Mouse (Mus musculus): ENCODE measurements around the gene Supt20. TPM values are rescaled to one million over a fixed set of nuclear protein-coding genes. Genes with fewer than 3 reads are reported as not detected.
A peak's percentile ranks its signal among the peaks of the same experiment; 100 is the strongest.

Supt20 gene
- polyA plus RNA-seq, 1 experiment from 2014 or later, result 106 TPM

DNA sequence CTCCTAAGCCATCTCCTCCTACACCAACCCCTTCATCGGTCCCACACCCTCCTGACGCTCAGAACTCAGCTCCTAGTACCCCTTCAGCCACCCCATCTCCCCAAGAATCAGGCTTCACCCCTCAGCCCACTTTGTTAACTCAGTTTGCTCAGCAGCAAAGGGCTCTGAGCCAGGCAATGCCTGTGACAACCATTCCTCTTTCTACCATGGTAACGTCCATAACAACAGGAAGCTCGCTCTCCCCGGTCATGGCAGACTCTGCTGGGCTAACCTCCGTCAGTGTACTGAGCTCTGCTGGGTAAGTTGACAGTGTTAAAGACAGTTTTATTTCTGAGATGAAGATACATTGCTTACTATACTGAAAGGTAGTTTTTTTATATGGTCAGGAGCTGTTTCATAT is 24.7 kb downstream of the Supt20 start:
- Histone ChIP-seq H3K27me3 (ENCODE audit: low read depth, poor library complexity, severe bottlenecking) (no peaks in the 10 kb centered on the region), H3K4me3 (no peak overlapping the region), H3K4me1 (no peaks in the 10 kb centered on the region), H3K9me3 (replicated peaks) (no peaks in the 10 kb centered on the region), H3K36me3 (peaks cover 95% of the 10 kb centered on the region), H3K27ac (no peak overlapping the region)
- 86% methylated on average over 6 of the region's 6 CpGs for WGBS
- no peak for DNase-seq (ENCODE audit: low spot score)

DNA sequence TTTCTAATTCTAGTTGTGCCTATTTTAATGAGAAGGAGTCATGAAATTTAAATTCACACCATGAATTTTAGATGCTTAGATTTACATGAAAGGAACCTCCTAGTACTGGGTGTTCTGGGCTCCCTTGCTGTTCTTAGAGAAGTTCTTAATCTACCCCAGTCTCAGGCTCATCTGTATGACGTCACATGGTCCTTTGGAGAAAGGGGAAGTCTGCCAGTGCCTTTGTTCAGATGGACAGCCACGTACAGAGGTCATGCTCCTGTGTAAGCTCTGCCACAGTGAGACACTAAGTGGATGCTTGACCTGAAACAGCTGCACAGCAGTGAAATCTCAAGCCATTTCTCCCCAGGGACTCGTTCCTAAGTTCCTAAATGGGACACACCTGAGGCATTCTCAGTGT is 26.3 kb downstream of the Supt20 start:
- H3K4me1 ChIP-seq, result no peaks in the 10 kb centered on the region
- no peak for DNase-seq (ENCODE audit: low spot score)
- no peaks in the 10 kb centered on the region for H3K9me3 ChIP-seq (replicated peaks)
- WGBS, result 81% methylated on average over 3 of the region's 3 CpGs
- peaks cover 95% of the 10 kb centered on the region for H3K36me3 ChIP-seq
- H3K27ac ChIP-seq, result no peak overlapping the region
- H3K4me3 ChIP-seq, result no peak overlapping the region
- H3K27me3 ChIP-seq (ENCODE audit: low read depth, poor library complexity, severe bottlenecking), result no peaks in the 10 kb centered on the region

DNA sequence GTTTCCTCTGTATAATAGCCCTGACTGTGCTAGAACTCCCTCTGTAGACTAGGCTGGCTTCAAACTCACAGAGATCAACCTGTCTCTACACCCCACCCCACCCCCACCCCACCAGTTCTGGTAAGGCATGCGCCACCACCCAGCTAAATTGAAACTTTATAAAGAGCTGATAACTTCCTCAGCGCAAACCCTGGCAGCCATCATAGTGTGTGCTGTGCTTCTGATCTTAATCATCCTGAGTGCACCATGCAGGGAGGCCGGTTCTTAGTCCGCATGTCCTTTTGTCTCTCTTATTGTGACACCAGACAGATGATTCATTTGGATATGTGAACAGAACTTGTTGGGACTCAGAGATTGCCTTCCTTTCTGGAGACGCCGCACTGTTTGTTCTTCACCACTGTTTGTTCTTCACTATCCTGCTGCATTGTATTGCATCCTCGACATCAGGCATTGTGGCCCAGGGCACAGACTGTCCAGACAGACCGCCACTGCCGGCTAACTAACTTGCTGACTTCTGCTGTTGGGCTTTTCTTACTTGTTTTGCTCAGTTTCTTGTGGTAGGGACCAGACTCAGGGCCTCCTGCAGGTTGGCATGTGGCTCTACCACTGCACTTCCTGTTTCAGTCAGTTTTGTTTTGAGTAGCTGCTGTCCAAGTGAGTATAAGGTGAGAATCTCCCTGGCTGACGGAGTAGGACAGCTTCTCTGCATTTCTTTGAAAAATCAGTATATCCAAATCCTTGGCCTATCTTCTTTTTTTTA is 31.3 kb downstream of the Supt20 start:
- DNase-seq (ENCODE audit: low spot score), result no peak
- Histone ChIP-seq H3K36me3 (peaks cover 91% of the 10 kb centered on the region), H3K4me3 (no peak overlapping the region), H3K4me1 (no peaks in the 10 kb centered on the region), H3K27ac (no peak overlapping the region), H3K27me3 (ENCODE audit: low read depth, poor library complexity, severe bottlenecking) (no peaks in the 10 kb centered on the region), H3K9me3 (replicated peaks) (no peaks in the 10 kb centered on the region)
- 93% methylated on average over 10 of the region's 10 CpGs for WGBS

DNA sequence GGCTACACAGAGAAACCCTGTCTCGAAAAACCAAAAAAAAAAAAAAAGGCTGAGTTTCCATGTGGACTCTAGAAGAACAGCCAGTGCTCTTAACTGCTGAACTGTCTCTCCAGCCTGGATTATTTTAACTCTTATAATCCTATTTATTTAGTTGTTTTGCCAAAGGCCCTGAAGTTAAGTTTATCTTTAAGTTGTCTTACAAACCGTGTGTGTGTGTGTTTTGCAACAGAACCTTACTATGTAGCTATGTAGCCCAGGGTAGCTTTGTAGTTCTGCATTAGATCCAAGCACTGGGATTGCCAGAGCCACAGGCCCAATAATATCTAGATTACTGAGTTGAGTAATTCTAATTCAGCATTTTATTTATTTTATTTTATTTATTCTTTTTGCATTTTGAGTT is 32.7 kb downstream of the Supt20 start:
- H3K36me3 ChIP-seq, result peaks cover 95% of the 10 kb centered on the region

DNA sequence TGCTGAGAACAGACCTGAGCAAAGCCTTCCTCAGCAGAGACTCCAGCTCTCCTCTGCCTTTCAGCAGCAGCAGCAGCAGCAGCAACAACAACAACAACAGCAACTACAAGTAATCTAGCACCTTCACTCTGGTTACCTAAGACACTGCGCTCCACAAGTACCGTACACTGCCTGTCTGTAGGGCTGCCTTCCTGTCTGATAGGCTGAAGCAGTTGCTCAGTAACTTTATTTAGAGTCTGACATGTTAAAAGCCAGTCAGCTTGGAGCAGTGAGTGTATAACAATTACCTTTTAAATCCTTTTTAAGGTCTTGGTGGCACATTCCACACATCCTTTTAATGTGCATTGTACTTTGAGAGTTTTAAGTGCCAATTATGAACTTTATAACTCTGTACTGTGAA is 35.0 kb downstream of the Supt20 start:
- Histone ChIP-seq H3K27me3 (ENCODE audit: low read depth, poor library complexity, severe bottlenecking) (no peaks in the 10 kb centered on the region), H3K9me3 (replicated peaks) (no peaks in the 10 kb centered on the region), H3K27ac (no peak overlapping the region), H3K36me3 (peaks cover 96% of the 10 kb centered on the region), H3K4me3 (no peak overlapping the region), H3K4me1 (peaks cover 12% of the 10 kb centered on the region)
- DNase-seq (ENCODE audit: low spot score), result no peak
- 93% methylated on average over 2 of the region's 2 CpGs for WGBS

More for the DNA sequence above, 32.7 kb downstream of the Supt20 start:
- H3K4me3 ChIP-seq, result no peak overlapping the region
- no peak overlapping the region for H3K27ac ChIP-seq
- no peaks in the 10 kb centered on the region for H3K4me1 ChIP-seq
- H3K9me3 ChIP-seq (replicated peaks), result no peaks in the 10 kb centered on the region
- DNase-seq (ENCODE audit: low spot score), result no peak
- 90% methylated on average over 2 of the region's 2 CpGs for WGBS
- no peaks in the 10 kb centered on the region for H3K27me3 ChIP-seq (ENCODE audit: low read depth, poor library complexity, severe bottlenecking)

GRCm38 (mm10) chr3:54728100-54728499 is 35.5 kb downstream of the Supt20 start:
- H3K9me3 ChIP-seq (replicated peaks), result no peaks in the 10 kb centered on the region
- WGBS, result 94% methylated on average over 6 of the region's 6 CpGs
- no peaks in the 10 kb centered on the region for H3K27me3 ChIP-seq (ENCODE audit: low read depth, poor library complexity, severe bottlenecking)
- no peak for DNase-seq (ENCODE audit: low spot score)
- H3K4me1 ChIP-seq, result peaks cover 17% of the 10 kb centered on the region
- peaks cover 96% of the 10 kb centered on the region for H3K36me3 ChIP-seq
- H3K27ac ChIP-seq, result no peak overlapping the region
- H3K4me3 ChIP-seq, result no peak overlapping the region

- Histone ChIP-seq H3K27ac (no peak overlapping the region), H3K4me1 (peaks cover 30% of the 10 kb centered on the region), H3K27me3 (ENCODE audit: low read depth, poor library complexity, severe bottlenecking) (no peaks in the 10 kb centered on the region), H3K4me3 (no peak overlapping the region), H3K36me3 (peaks cover 68% of the 10 kb centered on the region), H3K9me3 (replicated peaks) (no peaks in the 10 kb centered on the region)
- DNase-seq (ENCODE audit: low spot score), result no peak
- 48% methylated on average over 8 of the region's 8 CpGs for WGBS
Observed at GRCm38 (mm10) chr3:54731626-54732150, 39.1 kb downstream of the Supt20 start.

- Histone ChIP-seq H3K9me3 (replicated peaks) (no peaks in the 10 kb centered on the region), H3K4me3 (no peak overlapping the region), H3K36me3 (peaks cover 61% of the 10 kb centered on the region), H3K4me1 (peaks cover 30% of the 10 kb centered on the region), H3K27me3 (ENCODE audit: low read depth, poor library complexity, severe bottlenecking) (no peaks in the 10 kb centered on the region), H3K27ac (no peak overlapping the region)
- 95% methylated on average over 4 of the region's 4 CpGs for WGBS
- no peak for DNase-seq (ENCODE audit: low spot score)
Observed at GRCm38 (mm10) chr3:54732371-54732770, 39.8 kb downstream of the Supt20 start.

- DNase-seq (ENCODE audit: low spot score), result peak; percentile 95
- Histone ChIP-seq H3K4me3 (peak overlapping the region; percentile 90), H3K36me3 (peaks cover 59% of the 10 kb centered on the region), H3K27me3 (ENCODE audit: low read depth, poor library complexity, severe bottlenecking) (no peaks in the 10 kb centered on the region), H3K27ac (peak overlapping the region; percentile 98), H3K9me3 (replicated peaks) (no peaks in the 10 kb centered on the region), H3K4me1 (peaks cover 30% of the 10 kb centered on the region)
- WGBS, result under 1% methylated on average over 84 of the region's 84 CpGs
Observed at GRCm38 (mm10) chr3:54734411-54735246, 42.0 kb downstream of the Supt20 start.

GRCm38 (mm10) chr3:54735247-54736046 is 42.8 kb downstream of the Supt20 start, which contains the start of the genes Exosc8 and Alg5:
Gene Exosc8 (minus strand): TSS chr3:54735393.
Gene Alg5 (plus strand): TSS chr3:54735539.
- Histone ChIP-seq H3K27ac (peak within 1 kb of the TSS; percentile 98), H3K36me3 (peaks cover 59% of the 10 kb centered on the region), H3K4me3 (peak within 1 kb of the TSS; percentile 90), H3K9me3 (replicated peaks) (no peaks in the 10 kb centered on the region), H3K27me3 (ENCODE audit: low read depth, poor library complexity, severe bottlenecking) (no peaks in the 10 kb centered on the region), H3K4me1 (peaks cover 30% of the 10 kb centered on the region)
- under 1% methylated on average over 64 of the region's 65 CpGs for WGBS
- peak; percentile 99 for DNase-seq (ENCODE audit: low spot score)

DNA sequence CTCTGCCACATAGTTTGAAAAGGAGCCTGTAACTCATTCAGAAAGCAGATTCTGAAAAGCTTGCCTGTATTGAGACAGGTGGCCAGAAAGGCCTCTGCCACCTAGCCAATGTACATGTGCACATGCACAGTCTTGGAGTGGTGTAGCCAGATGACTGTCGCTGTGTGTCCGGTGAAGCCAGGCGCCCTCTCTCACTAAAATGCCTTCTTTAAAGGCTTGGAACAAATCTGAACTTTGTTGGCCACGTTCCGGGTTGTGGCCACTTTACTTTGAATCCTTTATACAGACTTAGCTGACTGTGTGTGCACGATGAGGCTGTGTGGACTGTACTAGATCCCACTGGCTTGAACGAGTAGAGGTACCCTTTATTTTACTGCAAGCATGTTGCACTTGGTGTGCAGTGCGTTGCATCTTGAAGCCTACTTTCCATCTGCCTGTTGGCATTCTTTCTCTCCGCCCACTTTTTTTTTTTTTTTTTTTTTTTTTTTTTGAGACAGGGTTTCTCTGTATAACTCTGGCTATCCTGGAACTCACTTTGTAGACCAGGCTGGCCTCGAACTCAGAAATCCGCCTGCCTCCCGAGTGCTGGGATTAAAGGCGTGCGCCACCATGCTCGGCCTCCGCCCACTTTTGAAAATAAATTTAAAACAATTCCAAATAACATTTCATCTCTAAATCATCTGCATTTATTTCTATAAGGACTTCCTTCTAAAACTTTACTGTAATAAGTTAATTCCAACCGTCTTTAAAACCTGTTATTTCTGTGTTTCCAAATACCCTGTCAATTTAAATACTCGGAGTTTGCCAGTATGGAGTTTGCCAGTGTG is 43.7 kb downstream of the Supt20 start:
- Histone ChIP-seq H3K4me3 (peak overlapping the region; percentile 90), H3K9me3 (replicated peaks) (no peaks in the 10 kb centered on the region), H3K4me1 (peaks cover 30% of the 10 kb centered on the region), H3K36me3 (peaks cover 59% of the 10 kb centered on the region), H3K27me3 (ENCODE audit: low read depth, poor library complexity, severe bottlenecking) (no peaks in the 10 kb centered on the region), H3K27ac (peak overlapping the region; percentile 98)
- 65% methylated on average over 18 of the region's 18 CpGs for WGBS
- peak; percentile 50 for DNase-seq (ENCODE audit: low spot score)

DNA sequence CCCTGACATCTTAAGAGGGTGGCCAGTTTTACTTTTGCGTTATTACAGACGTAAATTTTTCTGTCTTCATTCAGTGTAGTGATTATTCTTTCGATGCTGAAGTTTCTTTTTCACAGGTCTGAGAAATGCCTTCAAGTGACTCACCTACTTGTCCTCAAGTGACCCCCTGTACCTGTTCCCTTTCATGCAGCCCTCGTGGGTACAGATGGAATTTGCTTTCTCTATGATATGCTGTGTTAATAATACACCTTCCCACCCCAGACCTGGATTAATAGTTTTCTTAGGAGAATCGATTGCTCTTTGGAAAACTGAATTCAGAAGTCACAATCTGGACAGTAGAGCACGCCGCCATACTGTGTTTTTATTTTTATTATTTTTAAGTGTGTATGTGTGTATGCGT is 44.7 kb downstream of the Supt20 start:
- H3K4me1 ChIP-seq, result peaks cover 21% of the 10 kb centered on the region
- WGBS, result 94% methylated on average over 8 of the region's 8 CpGs
- H3K27ac ChIP-seq, result no peak overlapping the region
- H3K9me3 ChIP-seq (replicated peaks), result no peaks in the 10 kb centered on the region
- peaks cover 59% of the 10 kb centered on the region for H3K36me3 ChIP-seq
- H3K27me3 ChIP-seq (ENCODE audit: low read depth, poor library complexity, severe bottlenecking), result no peaks in the 10 kb centered on the region
- DNase-seq (ENCODE audit: low spot score), result no peak
- no peak overlapping the region for H3K4me3 ChIP-seq
